Mouse (Mus musculus) intestine, postnatal 0 days (tissue): ENCODE measurements around the gene Mcrip2. TPM values are rescaled to one million over a fixed set of nuclear protein-coding genes. Genes with fewer than 3 reads are reported as not detected.
"Not testable (repeated sequence)": the region's sequence is repeated elsewhere in the genome, so short reads cannot be mapped to it uniquely, and the experiment has no call there.

Experiments used
- ATAC-seq: fragments of 200-750 bp; cut with Nextera tagmentation; 2 replicates; pipeline ENCODE4 v1.8.0; 2017; ENCODE audit warnings: mild to moderate bottlenecking, moderate TSS enrichment, moderate library complexity
- H3K27ac ChIP-seq: fragments of 300-500 bp; sonication (generic); 2 replicates; pipeline ENCODE4 v1.5.1; 2014; ENCODE audit warnings: mild to moderate bottlenecking, low read depth, low read length, moderate library complexity
- H3K27me3 ChIP-seq: fragments of 300-500 bp; sonication (generic); replicated peaks from 2 replicates; pipeline ENCODE4 v1.6.1; 2014; ENCODE audit warnings: low read length, mixed read lengths; ENCODE audit not compliant: control insufficient read depth, insufficient read depth
- H3K36me3 ChIP-seq: fragments of 300-500 bp; sonication (generic); 2 replicates; pipeline ENCODE4 v1.6.1; 2014; ENCODE audit warnings: mild to moderate bottlenecking, moderate library complexity; ENCODE audit not compliant: control insufficient read depth, insufficient read depth
- H3K4me1 ChIP-seq: fragments of 300-500 bp; sonication (generic); replicated peaks from 2 replicates; pipeline ENCODE4 v1.6.1; 2014; ENCODE audit warnings: antibody characterized with exemption, low read length, mixed read lengths; ENCODE audit not compliant: control insufficient read depth, insufficient read depth
- H3K4me2 ChIP-seq: fragments of 300-500 bp; sonication (generic); replicated peaks from 2 replicates; pipeline ENCODE4 v1.6.1; 2014; ENCODE audit warnings: low read depth, mild to moderate bottlenecking, moderate library complexity
- H3K4me3 ChIP-seq: fragments of 300-500 bp; sonication (generic); 2 replicates; pipeline ENCODE4 v1.5.1; 2014; ENCODE audit warnings: low read depth, low read length
- H3K9ac ChIP-seq: fragments of 300-500 bp; sonication (generic); 2 replicates; pipeline ENCODE4 v1.6.1; 2014; ENCODE audit warnings: mild to moderate bottlenecking, low read depth, low read length
- H3K9me3 ChIP-seq: fragments of 300-500 bp; sonication (generic); 2 replicates; pipeline ENCODE4 v1.6.1; 2016; ENCODE audit warnings: mixed run types; ENCODE audit not compliant: control insufficient read depth
- CTCF ChIP-seq: sonication (generic); IDR thresholded peaks from 2 replicates; pipeline ENCODE4 v1.5.1; 2016; ENCODE audit warnings: low read depth, mild to moderate bottlenecking, control low read depth, antibody characterized with exemption, moderate library complexity
- WGBS: fragments of 180-500 bp; shearing (Covaris S2); extraction: QIAGEN DNeasy Blood & Tissue Kit; methylation state at CpG from one replicate; pipeline ENCODE4 v1.1.7; 2014; 5-methylcytosine and 5-hydroxymethylcytosine counted together
- polyA plus RNA-seq: library from polyadenylated mRNA; unstranded; fragments of >200 nt; fragmentation: Nextera tagmentation; extraction: Ambion mirVana; gene quantifications from 2 replicates; pipeline ENCODE4 v1.2.1, GENCODE M21; 2015

Gene Mcrip2
- polyA plus RNA-seq, 1 experiment from 2014 or later, result 51.0 TPM

DNA sequence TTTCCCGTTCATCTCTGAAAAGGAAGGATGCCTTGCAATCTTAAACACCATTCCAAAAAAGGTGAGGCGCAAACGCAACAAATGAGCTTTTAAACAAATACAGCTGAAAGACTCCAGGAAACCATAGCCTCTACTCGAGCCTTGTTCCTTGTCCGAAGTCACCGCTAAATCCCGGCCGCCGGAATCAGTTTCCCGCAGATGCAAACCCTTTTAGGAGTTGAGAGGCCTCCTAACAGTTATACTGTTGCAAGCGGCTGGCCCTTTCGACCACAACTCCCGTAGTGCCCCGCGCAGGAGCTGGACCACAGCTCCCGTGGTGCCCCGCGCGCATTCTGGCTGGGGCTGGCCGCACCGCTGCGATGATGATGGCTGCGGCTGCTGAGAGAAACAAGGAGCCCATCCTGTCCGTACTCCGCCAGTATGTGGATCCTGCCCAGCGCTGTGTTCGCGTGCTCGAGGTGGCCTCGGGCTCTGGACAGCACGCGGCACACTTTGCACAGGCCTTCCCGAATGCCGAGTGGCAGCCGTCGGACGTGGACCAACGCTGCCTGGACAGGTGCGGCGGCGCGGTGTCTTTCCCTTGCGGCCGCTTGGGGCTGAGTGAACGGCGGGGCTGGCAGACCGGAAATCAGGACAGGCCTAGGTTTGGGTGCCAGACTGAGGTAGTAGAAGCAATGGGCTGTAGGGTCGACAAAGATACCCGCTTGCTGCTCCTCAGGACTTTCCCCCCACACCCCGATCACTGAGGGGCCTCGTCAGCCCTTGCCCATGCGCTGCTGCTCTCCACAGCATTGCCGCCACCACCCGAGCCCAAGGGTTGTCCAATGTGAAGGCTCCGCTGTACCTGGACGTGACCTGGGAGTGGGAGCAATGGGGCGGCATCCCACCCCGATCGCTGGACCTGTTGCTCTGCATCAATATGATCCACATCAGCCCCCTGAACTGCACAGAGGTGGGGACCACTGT is 6.9 kb upstream of the Mcrip2 start:
- peak; percentile 80 for ATAC-seq
- no peaks in the 10 kb centered on the region for H3K27me3 ChIP-seq
- peak overlapping the region; percentile 63 for H3K27ac ChIP-seq
- 1% methylated on average over 59 of the region's 59 CpGs for WGBS
- peaks cover 10% of the 10 kb centered on the region for H3K36me3 ChIP-seq
- no peaks in the 10 kb centered on the region for H3K9me3 ChIP-seq
- peak overlapping the region; percentile 74 for H3K4me3 ChIP-seq
- peak overlapping the region; percentile 86 for H3K4me2 ChIP-seq
- peaks cover 6% of the 10 kb centered on the region; the same call in 1 of the 2 replicates for H3K4me1 ChIP-seq
- H3K9ac ChIP-seq, result peak overlapping the region; percentile 50
- TF ChIP-seq CTCF, result peak; percentile 52

DNA sequence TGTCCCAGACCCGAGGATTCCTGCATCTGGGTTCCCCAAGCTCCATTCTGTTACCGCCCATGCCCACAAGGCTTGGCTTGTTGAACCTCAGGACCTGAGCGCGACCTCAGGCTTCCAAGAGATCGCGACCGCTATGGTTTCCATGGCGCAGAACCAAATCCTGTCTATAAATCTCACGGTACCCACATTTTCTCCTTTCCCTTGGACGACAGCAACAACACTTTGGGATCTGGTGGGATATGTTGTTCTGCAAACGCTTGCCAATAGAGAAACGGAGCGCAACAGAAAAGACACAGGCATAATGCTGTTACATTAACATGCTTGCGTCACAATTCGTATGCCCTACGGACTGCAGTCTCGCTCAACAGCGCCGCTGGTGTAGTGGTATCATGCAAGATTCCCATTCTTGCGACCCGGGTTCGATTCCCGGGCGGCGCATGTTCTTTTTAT is 6.2 kb upstream of the Mcrip2 start, which contains the start of gene Mettl26:
TSS of gene Mettl26 (plus strand) at position 354 of the 450 bp plus-strand sequence.
- Histone ChIP-seq H3K4me3 (peak within 1 kb of the TSS; percentile 74), H3K27ac (peak within 1 kb of the TSS; percentile 63), H3K27me3 (no peaks in the 10 kb centered on the region), H3K9ac (peak within 1 kb of the TSS; percentile 50), H3K4me2 (peak within 1 kb of the TSS; percentile 86), H3K36me3 (peaks cover 10% of the 10 kb centered on the region), H3K4me1 (peaks cover 6% of the 10 kb centered on the region; the same call in 1 of the 2 replicates), H3K9me3 (no peaks in the 10 kb centered on the region)
- TF ChIP-seq CTCF, result peak; percentile 47
- WGBS, result under 1% methylated on average over 25 of the region's 25 CpGs
- peak; percentile 68 for ATAC-seq

- 5% methylated on average over 14 of the region's 14 CpGs for WGBS
- H3K27me3 ChIP-seq, result no peaks in the 10 kb centered on the region
Observed at GRCm38 (mm10) chr17:25874148-25874720, 5.7 kb upstream of the Mcrip2 start.

DNA sequence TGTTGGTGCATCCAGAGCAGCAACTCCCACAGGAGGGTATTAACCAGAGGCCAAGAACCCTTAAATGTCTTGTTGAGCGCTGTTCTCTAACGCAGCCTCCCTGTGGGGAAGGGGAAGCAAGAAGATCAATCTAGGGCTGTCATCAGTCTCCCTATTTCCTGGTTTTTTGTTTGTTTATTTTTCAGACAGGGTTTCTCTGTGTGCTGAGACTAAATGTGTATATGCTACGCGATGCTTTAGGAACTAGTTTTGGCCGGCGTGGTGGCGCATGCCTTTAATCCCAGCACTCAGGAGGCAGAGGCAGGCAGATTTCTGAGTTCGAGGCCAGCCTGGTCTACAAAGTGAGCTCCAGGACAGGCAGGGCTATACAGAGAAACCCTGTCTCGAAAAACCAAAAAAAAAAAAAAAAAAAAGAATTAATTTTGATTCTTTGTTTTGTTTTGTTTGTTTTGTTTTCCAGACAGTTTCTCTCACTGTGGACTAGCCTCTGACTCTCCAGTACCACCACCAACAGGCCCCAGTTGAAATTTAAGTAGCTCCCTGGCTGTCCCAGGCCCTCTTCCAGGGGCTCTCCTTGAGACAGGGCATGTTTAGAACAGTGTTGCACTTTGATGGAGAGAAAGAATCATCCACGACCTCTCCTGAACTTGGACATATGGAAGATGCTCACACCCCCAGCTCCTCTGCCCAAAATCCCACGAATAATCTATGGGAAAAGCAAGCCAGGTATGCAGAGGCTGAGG is 5.0 kb upstream of the Mcrip2 start:
- WGBS, result 72% methylated on average over 11 of the region's 11 CpGs
- Histone ChIP-seq H3K4me2 (peak overlapping the region; percentile 86; the same call in 1 of the 2 replicates), H3K9me3 (no peaks in the 10 kb centered on the region), H3K4me3 (no peak overlapping the region), H3K9ac (no peak overlapping the region), H3K4me1 (peaks cover 6% of the 10 kb centered on the region; the same call in 1 of the 2 replicates), H3K27ac (no peak overlapping the region), H3K27me3 (no peaks in the 10 kb centered on the region), H3K36me3 (peaks cover 10% of the 10 kb centered on the region)
- ATAC-seq, result no peak
- no peak for TF ChIP-seq CTCF

More at GRCm38 (mm10) chr17:25874148-25874720, 5.7 kb upstream of the Mcrip2 start:
- no peak for ATAC-seq
- Histone ChIP-seq H3K36me3 (peaks cover 10% of the 10 kb centered on the region), H3K27ac (peak overlapping the region; percentile 63), H3K9ac (peak overlapping the region; percentile 40), H3K9me3 (no peaks in the 10 kb centered on the region), H3K4me2 (peak overlapping the region; percentile 86), H3K4me3 (peak overlapping the region; percentile 74), H3K4me1 (peaks cover 6% of the 10 kb centered on the region; the same call in 1 of the 2 replicates)
- TF ChIP-seq CTCF, result no peak

GRCm38 (mm10) chr17:25872676-25873075 is 4.1 kb upstream of the Mcrip2 start:
- Histone ChIP-seq H3K4me3 (no peak overlapping the region), H3K27me3 (no peaks in the 10 kb centered on the region), H3K27ac (no peak overlapping the region), H3K9ac (no peak overlapping the region), H3K36me3 (peaks cover 2% of the 10 kb centered on the region; the same call in 1 of the 2 replicates), H3K9me3 (no peaks in the 10 kb centered on the region), H3K4me1 (peaks cover 6% of the 10 kb centered on the region; the same call in 1 of the 2 replicates), H3K4me2 (no peak overlapping the region)
- no peak for ATAC-seq
- TF ChIP-seq CTCF, result no peak
- WGBS, result 87% methylated on average over 3 of the region's 3 CpGs

DNA sequence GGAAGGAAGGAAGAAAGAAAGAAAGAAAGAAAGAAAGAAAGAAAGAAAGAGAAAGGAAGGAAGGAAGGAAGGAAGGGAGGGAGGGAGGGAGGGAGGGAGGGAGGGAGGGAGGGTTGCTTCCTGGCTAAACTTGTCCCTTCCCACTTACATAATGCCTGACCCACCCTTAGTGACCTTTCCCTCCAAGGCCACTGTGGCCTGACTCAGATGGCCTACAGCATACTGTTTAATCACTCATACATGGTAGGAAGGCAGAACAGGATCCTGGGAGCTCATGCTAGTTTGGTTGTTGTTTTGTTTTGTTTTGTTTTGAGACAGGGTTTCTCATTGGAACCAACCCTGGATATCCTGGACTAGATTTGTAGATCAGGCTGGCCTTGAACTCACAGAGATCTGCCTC is 3.0 kb upstream of the Mcrip2 start:
- not testable (repeated sequence) for H3K36me3 ChIP-seq, H3K27me3 ChIP-seq, H3K9ac ChIP-seq, ATAC-seq, H3K9me3 ChIP-seq, H3K4me3 ChIP-seq, H3K4me2 ChIP-seq, H3K27ac ChIP-seq, H3K4me1 ChIP-seq
